Mouse (Mus musculus): ENCODE measurements at regions not wholly inside any gene's neighbourhood (a gene's known extent, or its start where the extent isn't known, plus 50 kb on each side); places are given as distances from the start of the nearest gene placed in this dataset.

DNA sequence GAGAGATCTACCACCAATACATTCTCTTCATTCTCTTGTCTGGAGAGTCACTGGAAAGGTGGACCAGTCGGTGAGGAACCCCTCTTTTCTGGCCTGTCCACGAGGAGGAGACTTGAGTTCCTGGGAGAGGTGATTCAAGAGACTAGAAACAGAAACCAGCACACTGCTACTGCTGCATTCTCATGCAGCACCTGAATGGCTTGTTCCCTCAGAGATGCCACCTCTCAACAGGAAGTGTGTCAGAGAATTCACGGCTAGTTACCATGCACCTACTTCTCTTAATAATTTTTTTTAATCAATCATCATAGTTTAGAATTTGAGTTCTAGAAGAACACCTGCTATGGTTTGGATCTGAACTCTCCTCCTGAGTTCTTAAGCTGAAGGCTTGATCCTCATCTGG, 52.0 kb upstream of the Dynlrb2 start:
- no peak for ATAC-seq (replicated peaks; ENCODE audit: low FRiP score, low TSS enrichment, poor library complexity, severe bottlenecking)

DNA sequence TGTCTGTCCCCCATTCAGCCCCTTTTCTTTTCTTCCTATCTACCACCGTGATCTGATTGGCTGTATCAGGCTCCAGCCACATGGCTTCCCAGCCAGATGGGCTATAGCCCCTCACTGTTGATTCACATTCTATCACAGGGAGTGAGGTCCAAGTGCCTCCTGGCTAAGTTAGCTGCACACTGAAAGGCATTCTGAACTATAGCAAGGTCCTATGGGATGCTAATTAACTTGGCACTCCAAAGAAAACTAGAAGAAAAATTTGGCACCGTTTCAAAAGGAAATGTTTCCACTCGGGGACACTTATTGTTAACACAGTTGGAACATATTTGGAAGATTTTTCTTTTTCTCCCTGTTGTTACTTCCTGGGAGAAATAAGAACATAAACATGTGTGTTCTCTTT, 53.4 kb upstream of the Dynlrb2 start:
- no peak for ATAC-seq (replicated peaks; ENCODE audit: low FRiP score, low TSS enrichment, poor library complexity, severe bottlenecking)

DNA sequence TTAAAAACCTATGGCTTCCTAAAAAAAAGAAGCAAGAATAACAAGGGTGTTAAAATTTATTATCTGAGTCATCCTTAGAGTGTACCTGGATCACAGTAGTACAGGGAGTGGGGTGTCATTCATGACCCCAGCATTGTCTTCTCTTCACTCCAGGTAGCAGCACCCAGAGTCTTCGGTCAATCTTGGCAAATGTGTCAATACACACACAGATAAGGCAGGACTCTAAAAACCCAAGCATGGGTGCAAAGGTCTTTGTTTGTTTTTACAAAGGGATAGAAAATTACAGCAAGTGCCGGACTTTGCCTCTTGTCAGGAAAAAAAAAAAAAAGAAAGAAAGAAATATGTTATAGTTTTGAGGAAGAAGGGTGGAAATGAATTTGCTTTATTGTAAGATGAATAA, 57.3 kb upstream of the Dynlrb2 start:
- ATAC-seq (replicated peaks; ENCODE audit: low FRiP score, low TSS enrichment, poor library complexity, severe bottlenecking) = no peak

DNA sequence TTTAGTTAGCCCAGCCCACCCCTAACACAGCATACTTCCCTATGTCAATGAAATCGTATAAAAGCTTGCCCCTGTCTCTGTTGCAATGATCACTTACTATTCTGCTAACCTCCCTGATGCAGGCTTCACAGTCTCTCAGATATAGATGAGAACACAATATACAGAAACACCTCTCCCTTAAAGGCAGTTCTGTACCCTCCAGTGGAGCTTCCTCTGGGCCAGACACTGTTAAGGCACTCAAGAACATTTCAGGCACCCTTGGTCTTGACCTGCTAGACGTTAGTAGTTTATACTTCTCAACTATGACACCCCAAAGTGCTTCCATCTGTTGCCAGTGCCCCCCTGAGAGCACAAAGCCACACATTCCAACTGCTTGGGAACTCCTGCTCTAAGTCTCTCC, 61.9 kb upstream of the Dynlrb2 start:
- ATAC-seq (replicated peaks; ENCODE audit: low FRiP score, low TSS enrichment, poor library complexity, severe bottlenecking) = no peak

DNA sequence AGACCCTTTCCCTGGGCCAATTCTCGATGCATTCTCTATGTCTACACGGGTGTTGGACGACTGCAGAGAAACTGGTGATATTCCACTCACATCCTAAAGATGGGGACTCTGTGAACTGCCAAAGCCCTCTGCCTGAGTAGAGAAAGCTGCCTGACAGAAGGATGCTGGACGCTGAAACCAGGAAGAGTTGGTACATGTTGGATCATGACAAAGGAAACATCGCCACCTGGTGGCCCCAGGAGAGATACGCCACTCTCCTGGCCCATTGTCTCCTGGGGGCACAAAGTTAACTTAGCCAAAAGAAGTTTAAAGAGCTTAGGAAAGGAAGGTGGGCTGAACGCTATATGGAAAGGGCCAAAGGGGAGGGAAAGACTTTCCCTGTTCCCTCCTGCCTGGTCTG, 65.9 kb upstream of the Dynlrb2 start:
- ATAC-seq (replicated peaks; ENCODE audit: low FRiP score, low TSS enrichment, poor library complexity, severe bottlenecking) = peak; percentile 92

DNA sequence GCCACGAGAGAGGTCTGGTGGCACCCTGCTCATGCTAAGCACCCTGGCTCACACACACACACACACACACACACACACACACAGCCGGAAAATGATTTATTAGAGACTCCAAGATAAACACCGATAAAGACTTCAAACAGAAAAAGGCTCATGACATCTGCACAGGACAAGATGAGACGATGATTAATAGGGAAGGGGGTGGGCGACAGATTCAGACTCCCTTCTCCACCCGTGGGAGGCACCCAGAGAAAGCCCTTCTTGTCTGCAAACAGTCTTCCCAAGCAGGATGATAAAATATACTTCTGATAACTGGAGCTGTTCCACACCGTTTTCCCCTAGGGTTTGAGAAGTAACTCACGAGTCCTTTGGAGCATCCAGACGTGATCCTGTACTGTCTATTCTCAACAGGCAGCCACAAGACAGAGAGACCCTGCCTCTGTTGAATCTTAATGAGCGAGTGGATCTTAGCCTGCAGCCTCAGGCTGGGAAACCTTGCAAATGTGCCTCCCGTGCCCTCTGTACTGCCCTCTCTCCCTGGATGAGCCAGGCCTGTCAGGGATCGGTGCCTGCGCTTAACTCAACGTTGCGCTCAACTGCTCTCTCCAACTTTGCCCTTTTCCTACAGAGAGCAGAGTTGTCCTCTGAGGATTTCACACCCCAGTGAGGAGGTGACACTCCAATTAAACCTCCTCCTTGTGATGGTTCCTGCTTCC, 69.3 kb upstream of the Dynlrb2 start:
- ATAC-seq (replicated peaks; ENCODE audit: low FRiP score, low TSS enrichment, poor library complexity, severe bottlenecking) = no peak

DNA sequence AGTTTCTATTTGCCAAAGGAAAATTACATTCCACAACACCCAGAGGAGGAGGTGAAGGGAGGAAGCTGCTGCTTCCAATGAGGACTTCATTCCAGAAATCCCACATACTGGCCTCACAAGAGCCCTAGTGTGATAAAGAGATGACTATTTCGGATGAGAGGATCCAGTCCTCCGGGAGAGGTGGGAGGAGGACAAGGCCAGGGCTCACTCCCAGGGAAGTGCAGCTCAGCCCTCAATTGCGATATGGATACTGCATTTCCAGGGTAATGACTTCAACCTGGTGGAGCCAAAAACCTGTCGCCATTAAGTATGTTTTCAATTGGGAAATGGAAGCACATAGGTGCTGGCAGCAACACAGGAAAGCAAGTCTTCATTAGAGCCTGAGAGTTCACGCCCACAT, 74.7 kb upstream of the Dynlrb2 start:
- ATAC-seq (replicated peaks; ENCODE audit: low FRiP score, low TSS enrichment, poor library complexity, severe bottlenecking) = no peak

DNA sequence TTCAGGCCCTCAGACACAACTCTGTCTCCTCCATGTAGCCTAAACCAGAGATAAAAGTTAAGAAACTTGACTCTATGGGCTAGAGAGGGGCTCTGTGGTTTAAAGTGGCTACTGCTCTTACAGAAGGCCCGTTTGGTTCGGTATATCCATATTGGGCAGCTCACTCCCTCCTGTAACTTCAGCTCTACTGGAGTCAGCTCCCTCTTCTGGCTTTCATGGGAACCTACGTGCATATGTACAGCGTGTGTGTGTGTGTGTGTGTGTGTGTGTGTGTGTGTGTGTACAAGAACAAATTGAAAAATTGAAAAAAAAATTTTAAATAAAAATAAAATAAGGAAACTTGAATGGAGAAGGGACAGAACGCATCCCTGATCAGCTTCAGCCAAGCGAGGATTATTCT, 75.1 kb upstream of the Dynlrb2 start:
- ATAC-seq (replicated peaks; ENCODE audit: low FRiP score, low TSS enrichment, poor library complexity, severe bottlenecking) = no peak

DNA sequence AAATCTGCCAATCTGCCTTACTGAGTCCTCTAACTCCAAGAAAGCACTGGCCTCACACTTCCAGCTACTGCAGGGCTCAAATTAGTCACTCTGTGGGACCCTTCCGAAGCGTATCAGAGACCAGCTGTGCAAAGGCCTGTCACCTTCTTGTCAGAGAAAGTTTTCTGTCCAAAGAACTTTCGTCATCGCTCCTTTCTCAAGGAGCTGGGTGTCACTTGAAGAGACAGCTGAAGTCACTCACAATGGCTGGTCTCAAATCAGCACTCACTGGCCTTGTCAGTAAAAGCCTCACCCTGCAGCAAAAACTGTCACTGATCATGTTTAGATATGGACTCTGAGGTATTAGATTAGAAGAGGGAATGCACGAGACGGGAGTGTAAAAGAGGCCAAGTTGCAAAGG, 81.9 kb upstream of the Dynlrb2 start:
- no peak for ATAC-seq (replicated peaks; ENCODE audit: low FRiP score, low TSS enrichment, poor library complexity, severe bottlenecking)

DNA sequence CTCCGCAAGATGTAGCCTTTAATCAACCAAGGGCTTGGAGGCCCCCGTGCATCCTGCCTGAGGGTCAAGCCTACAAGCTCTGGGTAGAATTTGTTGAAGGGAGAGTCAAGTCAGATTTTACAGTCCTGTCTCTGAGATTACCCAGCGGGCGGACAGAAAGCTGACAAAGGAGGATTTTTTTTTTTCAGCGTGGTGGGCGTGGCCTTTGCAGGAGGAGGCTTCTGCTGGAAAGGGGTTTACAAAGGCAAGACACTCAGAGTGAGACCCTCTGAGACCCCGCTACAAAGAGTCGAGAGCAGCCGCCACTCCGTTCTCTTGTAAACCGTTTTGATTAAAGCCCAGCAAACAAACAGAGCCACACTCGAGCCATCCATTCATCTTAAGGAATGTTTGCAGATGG, 92.1 kb upstream of the Dynlrb2 start:
- no peak for ATAC-seq (replicated peaks; ENCODE audit: low FRiP score, low TSS enrichment, poor library complexity, severe bottlenecking)

DNA sequence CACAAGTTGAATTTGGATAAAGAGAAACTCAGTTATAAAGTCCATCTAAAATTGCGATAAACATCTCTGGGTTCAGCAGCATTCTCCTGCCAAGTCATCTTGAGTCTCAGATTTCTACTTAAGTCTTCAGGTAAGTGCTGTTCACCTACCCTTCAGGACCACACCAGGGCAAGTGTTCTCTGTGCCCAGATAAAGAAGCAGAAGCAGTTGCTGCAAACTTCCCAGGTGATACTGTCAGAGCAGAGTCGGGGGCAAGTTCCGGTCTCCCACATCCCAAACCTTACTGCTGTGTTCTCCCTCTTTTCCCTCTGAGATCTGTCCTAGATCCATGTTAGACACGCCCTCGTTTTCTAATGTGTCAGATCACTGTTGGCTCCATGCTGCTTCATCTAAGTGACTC, 94.7 kb upstream of the Dynlrb2 start:
- no peak for ATAC-seq (replicated peaks; ENCODE audit: low FRiP score, low TSS enrichment, poor library complexity, severe bottlenecking)

DNA sequence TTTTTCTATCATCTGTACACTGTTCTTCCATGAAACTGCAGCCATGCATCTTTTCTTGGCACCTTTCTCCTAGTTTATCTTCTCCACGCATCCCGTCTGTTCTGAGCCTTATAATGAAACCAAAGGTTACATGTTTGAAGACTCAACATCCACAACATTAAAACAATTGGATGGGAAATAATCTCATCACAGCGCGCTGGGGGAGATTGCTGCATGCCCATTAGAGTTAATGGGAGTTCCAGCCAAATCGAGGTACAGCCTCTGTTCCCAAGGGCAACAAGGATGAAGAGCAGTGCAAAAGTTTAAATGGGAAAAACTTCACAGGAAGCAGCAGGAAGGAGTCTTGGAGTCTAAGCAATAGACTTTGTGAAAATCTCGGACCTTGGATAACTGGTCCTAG, 95.8 kb upstream of the Dynlrb2 start:
- ATAC-seq (replicated peaks; ENCODE audit: low FRiP score, low TSS enrichment, poor library complexity, severe bottlenecking) = no peak

DNA sequence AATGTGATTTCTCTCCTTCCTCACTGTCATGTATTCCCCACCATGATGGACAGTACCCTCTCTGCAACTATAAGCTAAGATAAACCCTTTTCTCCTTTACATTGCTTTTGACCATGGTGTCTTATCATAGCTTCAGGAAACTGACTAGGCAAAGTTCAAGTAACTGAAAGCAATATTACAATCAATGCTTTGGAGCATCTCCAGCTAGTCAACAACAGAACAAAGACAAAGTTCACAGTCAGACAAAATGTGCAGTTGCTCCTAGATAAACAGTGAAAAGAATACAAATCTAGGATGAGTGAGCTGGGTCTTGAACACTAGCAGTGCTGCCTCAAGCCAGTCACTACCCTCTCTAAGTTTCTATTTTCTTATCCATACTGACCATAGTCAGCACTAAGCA, 100.2 kb upstream of the Dynlrb2 start:
- ATAC-seq (replicated peaks; ENCODE audit: low FRiP score, low TSS enrichment, poor library complexity, severe bottlenecking) = no peak

DNA sequence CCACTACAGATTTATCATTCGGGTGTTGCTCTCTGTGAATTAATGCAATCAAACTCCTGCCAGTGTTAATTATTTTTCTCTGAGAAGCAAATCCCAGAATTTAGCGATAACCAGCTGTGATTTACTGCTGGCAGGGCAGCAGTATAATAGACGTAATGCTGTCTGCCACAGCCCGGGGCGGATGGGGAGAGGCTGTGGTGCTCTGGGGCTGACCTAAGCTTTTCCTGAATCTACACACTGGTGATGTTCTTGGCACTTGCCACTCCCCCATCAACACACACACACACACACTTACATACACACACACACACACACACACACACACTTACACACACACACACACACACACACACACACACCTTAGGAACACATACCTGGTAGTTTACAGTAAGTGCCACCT, 101.4 kb upstream of the Dynlrb2 start:
- no peak for ATAC-seq (replicated peaks; ENCODE audit: low FRiP score, low TSS enrichment, poor library complexity, severe bottlenecking)

DNA sequence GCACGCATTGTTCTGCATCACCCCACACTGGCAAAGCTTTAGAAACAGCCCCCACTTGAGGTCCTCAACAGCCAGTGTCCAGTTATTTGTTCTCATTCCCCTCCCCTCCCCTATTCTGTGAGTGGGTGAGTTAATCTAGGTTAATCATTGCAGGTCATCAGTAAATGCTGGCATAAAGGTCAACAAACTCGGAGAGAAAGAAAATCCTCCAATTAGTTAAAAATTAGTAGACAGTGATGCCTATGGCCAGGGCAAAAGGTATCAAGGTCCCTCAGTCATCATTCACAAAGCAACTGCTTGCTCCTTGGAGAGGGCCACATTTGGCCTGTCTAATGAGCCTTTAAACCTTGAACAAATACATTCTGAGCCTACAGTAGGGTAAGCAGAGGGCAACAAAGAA, 105.3 kb upstream of the Dynlrb2 start:
- no peak for ATAC-seq (replicated peaks; ENCODE audit: low FRiP score, low TSS enrichment, poor library complexity, severe bottlenecking)

DNA sequence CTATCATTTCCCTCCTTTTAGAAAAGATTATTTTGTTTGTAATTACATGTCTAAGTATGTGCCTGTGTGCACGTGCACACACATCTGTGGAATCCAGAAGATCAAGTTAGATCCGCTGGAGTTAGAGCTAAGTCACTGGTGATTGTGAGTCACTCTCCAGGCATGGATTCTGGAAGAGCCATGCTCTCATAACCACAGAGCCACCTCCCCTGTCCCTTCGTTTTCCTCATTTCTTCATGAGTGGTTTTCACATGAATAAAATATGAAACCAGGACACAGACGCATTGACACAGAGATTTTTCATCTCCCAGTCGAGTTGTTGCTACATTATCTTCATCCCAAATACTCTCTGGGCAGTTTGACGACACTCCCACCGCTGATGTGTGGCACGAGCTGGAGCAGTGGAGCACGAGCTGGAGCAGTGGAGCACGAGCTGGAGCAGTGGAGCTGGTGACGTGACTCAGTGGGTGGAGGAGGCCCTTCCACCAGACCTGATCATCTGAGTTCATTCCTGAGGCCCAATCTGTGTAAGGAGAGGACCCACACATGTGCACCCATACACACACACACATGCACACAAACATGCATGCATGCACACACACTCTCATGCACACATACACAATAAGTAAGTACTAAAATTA, 106.1 kb upstream of the Dynlrb2 start:
- no peak for ATAC-seq (replicated peaks; ENCODE audit: low FRiP score, low TSS enrichment, poor library complexity, severe bottlenecking)

DNA sequence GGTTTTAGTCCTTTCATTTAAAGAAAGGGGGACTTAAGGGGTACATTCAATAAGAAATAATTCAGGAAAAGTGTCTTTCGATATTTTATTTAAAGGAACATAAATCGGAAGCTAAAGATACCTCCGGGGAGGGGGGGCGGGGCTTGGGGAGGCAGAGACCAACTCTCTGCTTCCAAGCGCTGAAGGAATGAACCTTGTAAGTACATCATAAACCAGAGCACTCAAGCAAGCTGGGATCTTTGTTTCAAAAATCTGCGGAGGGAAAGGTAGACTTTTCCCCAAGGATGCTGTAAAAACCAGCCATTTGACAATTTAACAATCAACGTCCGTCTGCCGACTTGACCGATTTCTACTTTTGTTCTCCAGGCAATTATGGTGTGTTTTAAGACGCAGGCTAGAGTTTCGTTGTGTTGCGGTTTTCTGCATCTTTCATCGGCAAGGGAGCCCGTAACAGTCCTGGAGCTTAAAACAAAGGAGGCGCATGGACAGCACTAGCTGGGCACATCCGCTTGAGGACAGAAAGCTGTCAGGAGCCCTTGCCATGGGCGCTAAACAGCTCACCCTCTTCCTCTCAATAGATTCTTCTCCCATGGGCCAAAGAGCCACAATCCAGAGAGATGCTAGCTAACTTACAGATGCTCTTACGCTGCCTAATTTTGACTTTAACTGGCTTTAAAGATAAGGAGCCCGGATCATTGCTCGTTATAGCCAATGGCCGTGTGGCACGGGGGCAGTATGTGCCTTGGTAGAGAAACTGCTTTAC, 119.4 kb upstream of the Dynlrb2 start:
- no peak for ATAC-seq (replicated peaks; ENCODE audit: low FRiP score, low TSS enrichment, poor library complexity, severe bottlenecking)

DNA sequence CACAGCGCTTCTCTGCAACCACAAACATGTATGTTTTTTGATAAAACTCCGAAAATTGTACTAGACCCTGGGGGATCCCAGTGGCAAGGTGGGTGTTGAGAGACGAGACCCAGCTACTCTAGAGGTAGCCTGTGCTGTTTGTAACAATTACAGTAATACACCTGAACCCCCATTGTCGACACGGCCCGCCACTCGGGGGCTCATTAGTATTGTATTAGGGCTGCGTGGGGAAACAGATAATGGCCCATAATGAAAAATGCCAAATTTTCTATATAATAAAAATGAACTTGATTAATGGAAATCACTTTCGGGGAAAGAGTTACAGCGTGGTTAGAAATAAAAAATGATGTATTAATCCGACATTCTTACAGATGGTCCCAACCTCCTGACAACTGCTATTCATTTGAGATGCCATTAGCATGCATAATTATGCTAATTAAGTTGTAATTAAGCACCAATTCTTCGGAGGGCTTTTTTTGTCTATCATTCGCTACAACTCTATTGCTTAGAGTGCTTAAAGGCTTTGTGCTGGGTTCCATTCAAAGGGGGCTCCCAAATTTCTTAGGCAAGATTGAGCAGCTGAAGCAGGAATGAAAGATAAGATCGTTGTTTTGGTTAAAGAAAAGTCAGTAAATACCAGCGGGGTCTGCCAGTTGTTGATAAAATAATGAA, 120.2 kb upstream of the Dynlrb2 start:
- ATAC-seq (replicated peaks; ENCODE audit: low FRiP score, low TSS enrichment, poor library complexity, severe bottlenecking) = no peak

DNA sequence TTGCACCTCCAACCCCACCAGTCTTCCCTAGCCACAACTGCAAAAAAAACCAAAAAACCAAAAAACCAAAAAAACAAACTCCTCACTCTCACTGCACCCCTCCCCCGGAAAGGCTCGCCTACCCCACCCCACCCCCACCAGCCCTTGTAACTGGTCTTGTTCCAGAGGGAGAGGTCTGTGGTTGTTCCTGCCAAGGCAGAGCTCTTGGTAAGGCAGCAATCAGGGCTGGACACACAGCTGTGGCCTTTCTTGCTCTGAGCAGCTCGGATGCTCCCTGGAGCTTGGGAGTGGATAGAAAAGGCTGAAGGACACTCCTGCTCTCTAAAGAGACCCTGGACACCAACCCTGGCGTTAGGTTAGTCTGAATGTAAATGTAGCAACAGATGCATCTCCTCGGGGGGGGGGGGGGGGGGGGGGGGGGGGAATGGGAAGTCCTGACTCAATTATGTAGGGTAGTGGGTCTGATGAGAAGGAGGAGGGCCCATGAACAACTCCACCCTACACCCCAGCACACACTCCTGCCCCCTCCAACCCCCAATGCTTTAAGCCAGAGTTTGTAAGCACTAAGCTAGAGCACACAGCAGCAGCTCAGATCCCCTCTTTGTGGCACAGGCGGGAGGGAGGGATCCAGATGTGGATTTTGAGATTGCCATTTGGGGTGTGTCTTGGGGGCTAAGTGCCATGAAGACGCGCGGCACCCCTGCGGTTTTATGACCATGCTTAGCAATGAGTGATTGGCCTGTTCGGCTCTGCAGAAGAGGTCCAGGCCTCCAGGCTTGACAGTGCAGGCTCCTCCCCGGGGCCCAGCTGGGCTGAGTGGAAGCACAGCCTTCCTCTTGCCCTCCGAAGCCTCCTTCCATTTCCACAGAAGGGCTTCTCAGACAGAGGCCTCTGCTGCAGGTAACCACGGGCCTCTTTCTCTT, 121.0 kb upstream of the Dynlrb2 start:
- no peak for ATAC-seq (replicated peaks; ENCODE audit: low FRiP score, low TSS enrichment, poor library complexity, severe bottlenecking)
